In genomic region chr7:127112251-127112841, GRCm38 (mm10) we compare ENCODE assay signal across 16 mouse cellular contexts. TPM values are rescaled to one million over a fixed set of nuclear protein-coding genes. Genes with fewer than 3 reads are reported as not detected.
DNase-seq lines count a peak whose midpoint lies in the region; ATAC-seq and TF ChIP-seq lines count a peak whose summit lies in the region.
"Had no signal": no experiment of that assay in that cellular context is flagged by ENCODE, and none has a peak within 500 bp of the region (broad histone marks: within the 10 kb centered on the region; RNA-seq: fewer than 3 reads in every experiment).

No protein-coding gene starts in this region.

- no peaks in the 10 kb centered on the region for H3K9me3 ChIP-seq in E14TG2a.4 (ENCODE audit: low read length)
- H3K9me3 ChIP-seq: embryonic facial prominence, embryonic 10.5 days; heart, embryonic 10.5 days; midbrain, embryonic 10.5 days; stomach, embryonic 15.5 days had no signal

- H3K27me3 ChIP-seq in E14TG2a.4 (ENCODE audit: insufficient read depth, low read length), result no peaks in the 10 kb centered on the region
- H3K27me3 ChIP-seq: stomach, embryonic 15.5 days had no signal

- H3K4me3 ChIP-seq in E14TG2a.4 (replicated peaks; ENCODE audit: low read length), result peak overlapping the region; percentile 24
- H3K4me3 ChIP-seq: embryonic facial prominence, embryonic 10.5 days; erythroblast, embryonic 14.5 days; heart, embryonic 10.5 days; midbrain, embryonic 10.5 days; stomach, embryonic 15.5 days had no signal

- H3K4me1 ChIP-seq in E14TG2a.4 (replicated peaks; ENCODE audit: low read depth, low read length), result peaks cover 77% of the 10 kb centered on the region

- peak; percentile 44 for ATAC-seq in inflammation-experienced regulatory T-cells, adult 6 months
- ATAC-seq: forebrain, embryonic 16.5 days; lung, postnatal 0 days had no signal

- peak; percentile 32 to 50 for DNase-seq in frontal cortex, postnatal 36 days (ENCODE audit: low spot score in 2 of 2)
- no peak for DNase-seq in frontal cortex, postnatal 10 days (ENCODE audit: low spot score in 2 of 2)
- DNase-seq in right cerebral cortex, adult 18-20 months, result peak; percentile 66
- no peak for DNase-seq in right cerebral cortex, postnatal 14 days
- DNase-seq in neural tube, embryonic 10.5 days (ENCODE audit: extremely low spot score, low spot score), result no peak
- no peak for DNase-seq in kidney, postnatal 4 days
- DNase-seq: gastrocnemius, postnatal 14 days had no signal

- no peak for TF ChIP-seq CTCF in E14TG2a.4 (conservative IDR thresholded peaks at IDR 0.05; ENCODE audit: low read length)

- no peaks in the 10 kb centered on the region for H3K36me3 ChIP-seq in E14TG2a.4 (ENCODE audit: insufficient read depth, low read length)
- H3K36me3 ChIP-seq: embryonic facial prominence, embryonic 10.5 days; heart, embryonic 10.5 days; midbrain, embryonic 10.5 days; stomach, embryonic 15.5 days had no signal

RNA-seq across cellular contexts. Expression of gene Qprt, which starts 9.7 kb away (rescaled TPM):
- 10 to 100 TPM in 2 of 3 experiments, 1 to 10 TPM in 1; 7.8 to 15.5 (median 15.0) TPM for polyA plus RNA-seq in inflammation-experienced regulatory T-cells, adult 6 months (2017; shearing (Covaris generic))

RNA-seq across cellular contexts. Expression of gene AI467606, which starts 21.2 kb away (rescaled TPM):
- polyA plus RNA-seq in inflammation-experienced regulatory T-cells, adult 6 months (2017; shearing (Covaris generic)), result 100 to 1,000 TPM; 248 to 287 (median 263) TPM

RNA-seq across cellular contexts. Expression of gene Zg16, which starts 25.2 kb away (rescaled TPM):
- 1 to 10 TPM in 1 of 3 experiments, not detected in 2; 1.6 TPM for polyA plus RNA-seq in inflammation-experienced regulatory T-cells, adult 6 months (2017; shearing (Covaris generic))
- polyA plus RNA-seq: embryonic facial prominence, embryonic 10.5 days; erythroblast, embryonic 14.5 days; forebrain, embryonic 16.5 days; heart, embryonic 10.5 days; midbrain, embryonic 10.5 days had no signal

RNA-seq across cellular contexts. Expression of gene Spn, which starts 25.3 kb away (rescaled TPM):
- polyA plus RNA-seq in inflammation-experienced regulatory T-cells, adult 6 months (2017; shearing (Covaris generic)), result 100 to 1,000 TPM; 105 to 226 (median 130) TPM

Comparison
In these comparisons a context has a peak if more than half of its experiments do, and no peak if none do; other contexts are left out.
1. DNase-seq: peak in frontal cortex, postnatal 36 days (2 of 2) and right cerebral cortex, adult 18-20 months (single experiment); none in frontal cortex, postnatal 10 days (0 of 2), right cerebral cortex, postnatal 14 days (single experiment), neural tube, embryonic 10.5 days (single experiment) and kidney, postnatal 4 days (0 of 2).